Mouse (Mus musculus): Measurements from ENCODE around the gene Lsm5. TPM values are rescaled to one million over a fixed set of nuclear protein-coding genes. Genes with fewer than 3 reads are reported as not detected.

Lsm5 gene
- 46.1 TPM for polyA plus RNA-seq (2014; fragmentation: Illumina TruSeq; extraction: RNeasy Lipid Tissue Mini Kit (QIAGEN cat#74804); ENCODE audit: low read depth, low replicate concordance)

GRCm38 (mm10) chr6:56703931-56704900 lies at the start of gene Lsm5:
Lsm5 (minus strand) TSS chr6:56704710.

GRCm38 (mm10) chr6:56714574-56715269 lies 10.2 kb upstream of the Lsm5 start, which contains the start of gene Avl9:
Avl9 (plus strand) TSS chr6:56714899.

Other genes starting within 250 kb of the Lsm5 start
- 0.32 TPM for gene Pde1c, start 135.6 kb downstream of the Lsm5 start, polyA plus RNA-seq (2014; fragmentation: Illumina TruSeq; extraction: RNeasy Lipid Tissue Mini Kit (QIAGEN cat#74804); ENCODE audit: low read depth, low replicate concordance)
- gene Avl9, start 10.2 kb upstream of the Lsm5 start, polyA plus RNA-seq (2014; fragmentation: Illumina TruSeq; extraction: RNeasy Lipid Tissue Mini Kit (QIAGEN cat#74804); ENCODE audit: low read depth, low replicate concordance) = 18.9 TPM
- gene Kbtbd2, start 93.1 kb upstream of the Lsm5 start, polyA plus RNA-seq (2014; fragmentation: Illumina TruSeq; extraction: RNeasy Lipid Tissue Mini Kit (QIAGEN cat#74804); ENCODE audit: low read depth, low replicate concordance) = 21.0 TPM
- 18.3 TPM for gene Fkbp9, start 127.3 kb upstream of the Lsm5 start, polyA plus RNA-seq (2014; fragmentation: Illumina TruSeq; extraction: RNeasy Lipid Tissue Mini Kit (QIAGEN cat#74804); ENCODE audit: low read depth, low replicate concordance)
- 65.5 TPM for gene Nt5c3, start 219.2 kb upstream of the Lsm5 start, polyA plus RNA-seq (2014; fragmentation: Illumina TruSeq; extraction: RNeasy Lipid Tissue Mini Kit (QIAGEN cat#74804); ENCODE audit: low read depth, low replicate concordance)
- gene Vmn1r4, start 219.3 kb upstream of the Lsm5 start, polyA plus RNA-seq (2014; fragmentation: Illumina TruSeq; extraction: RNeasy Lipid Tissue Mini Kit (QIAGEN cat#74804); ENCODE audit: low read depth, low replicate concordance) = 0.42 TPM

Data from liver, adult 10 weeks (tissue).